ENCODE assay signal across 9 mouse cellular contexts in genomic region chr9:107555701-107556100, GRCm38 (mm10). TPM values are rescaled to one million over a fixed set of nuclear protein-coding genes. Genes with fewer than 3 reads are reported as not detected.
DNase-seq lines count a peak whose midpoint lies in the region; ATAC-seq and TF ChIP-seq lines count a peak whose summit lies in the region.
"Had no signal": no experiment of that assay in that cellular context is flagged by ENCODE, and none has a peak within 500 bp of the region (broad histone marks: within the 10 kb centered on the region; RNA-seq: fewer than 3 reads in every experiment).

No protein-coding gene starts in this region.

- peak overlapping the region; percentile 87 for H3K9ac ChIP-seq in hindbrain, embryonic 16.5 days (ENCODE audit: low read depth, low read length)
- H3K9ac ChIP-seq in midbrain, embryonic 16.5 days (ENCODE audit: low read depth, low read length), result peak overlapping the region; percentile 88; the same call in 1 of the 2 replicates

- peaks cover 1% of the 10 kb centered on the region; the same call in 1 of the 2 replicates for H3K4me1 ChIP-seq in cortical plate, adult 2 months (ENCODE audit: control insufficient read depth, insufficient read depth, low read length)
- H3K4me1 ChIP-seq in hindbrain, embryonic 16.5 days (ENCODE audit: control insufficient read depth, insufficient read depth, low read depth, low read length), result peaks cover 34% of the 10 kb centered on the region
- peaks cover 33% of the 10 kb centered on the region for H3K4me1 ChIP-seq in midbrain, embryonic 16.5 days (ENCODE audit: control insufficient read depth, insufficient read depth, low read length)

- no peaks in the 10 kb centered on the region for H3K9me3 ChIP-seq in hindbrain, embryonic 16.5 days (ENCODE audit: control insufficient read depth, low read length)
- H3K9me3 ChIP-seq in midbrain, embryonic 16.5 days (replicated peaks; ENCODE audit: control insufficient read depth, low read length, poor library complexity, severe bottlenecking), result no peaks in the 10 kb centered on the region

- WGBS in hindbrain, embryonic 16.5 days, result 45% methylated on average over 2 of the region's 2 CpGs
- 38% methylated on average over 2 of the region's 2 CpGs for WGBS in midbrain, embryonic 16.5 days

- ATAC-seq in hindbrain, embryonic 16.5 days, result no peak
- no peak for ATAC-seq in midbrain, embryonic 16.5 days

- peak overlapping the region; percentile 96 for H3K4me2 ChIP-seq in hindbrain, embryonic 16.5 days (ENCODE audit: low read length)
- peak overlapping the region; percentile 87 for H3K4me2 ChIP-seq in midbrain, embryonic 16.5 days (ENCODE audit: low read length)

- no peak for TF ChIP-seq CTCF in layer of hippocampus, adult 2 months (conservative IDR thresholded peaks at IDR 0.05)
- TF ChIP-seq CTCF in cortical plate, adult 2 months (IDR thresholded peaks at IDR 0.05; ENCODE audit: extremely low read depth, insufficient read depth, low read length), result no peak

- peak overlapping the region; percentile 97 for H3K27ac ChIP-seq in layer of hippocampus, adult 2 months
- H3K27ac ChIP-seq in cortical plate, adult 2 months (ENCODE audit: insufficient read depth, low read length), result no peak overlapping the region
- no peak overlapping the region for H3K27ac ChIP-seq in hindbrain, embryonic 16.5 days (ENCODE audit: low read depth, low read length)
- H3K27ac ChIP-seq in midbrain, embryonic 16.5 days (ENCODE audit: low read length), result no peak overlapping the region; the same call in 1 of the 2 replicates

- H3K27me3 ChIP-seq in hindbrain, embryonic 16.5 days (replicated peaks; ENCODE audit: control insufficient read depth, insufficient read depth, low read length), result peaks cover 15% of the 10 kb centered on the region
- H3K27me3 ChIP-seq in midbrain, embryonic 16.5 days (ENCODE audit: control insufficient read depth, insufficient read depth, low read depth, low read length), result peaks cover 19% of the 10 kb centered on the region

- no peak for TF ChIP-seq POLR2A in cortical plate, adult 2 months (IDR thresholded peaks at IDR 0.05; ENCODE audit: extremely low read depth, insufficient read depth, low read length)

- H3K4me3 ChIP-seq in layer of hippocampus, adult 2 months, result peak overlapping the region; percentile 98
- peak overlapping the region; percentile 66 for H3K4me3 ChIP-seq in cortical plate, adult 2 months (ENCODE audit: insufficient read depth, low read length)
- peak overlapping the region; percentile 81 for H3K4me3 ChIP-seq in hindbrain, embryonic 16.5 days (ENCODE audit: low read length)
- peak overlapping the region; percentile 80 for H3K4me3 ChIP-seq in midbrain, embryonic 16.5 days (ENCODE audit: low read depth, low read length)

- peaks cover 22% of the 10 kb centered on the region for H3K36me3 ChIP-seq in hindbrain, embryonic 16.5 days (ENCODE audit: control insufficient read depth, insufficient read depth, low read length)
- peaks cover 23% of the 10 kb centered on the region for H3K36me3 ChIP-seq in midbrain, embryonic 16.5 days (ENCODE audit: control insufficient read depth, insufficient read depth, low read length)

- DNase-seq in layer of hippocampus, adult 2 months (ENCODE audit: low spot score in 2 of 2), result no peak
- no peak for DNase-seq in layer of hippocampus, postnatal 14 days (ENCODE audit: low spot score in 2 of 2)
- DNase-seq in urinary bladder, postnatal 14 days (ENCODE audit: low spot score), result no peak
- DNase-seq in frontal cortex, postnatal 14 days (ENCODE audit: low spot score in 2 of 2), result no peak
- no peak for DNase-seq in urinary bladder, adult 2 months (ENCODE audit: low spot score)

RNA-seq across cellular contexts. Expression of gene Rassf1, which starts 4.3 kb away (rescaled TPM):
- total RNA-seq in layer of hippocampus, adult 2 months (2021), result 10 to 100 TPM; 16.2 to 17.6 TPM
- total RNA-seq in layer of hippocampus, postnatal 14 days (2021), result 10 to 100 TPM; 14.5 to 16.0 TPM
- 24.4 and 24.5 TPM in 2 replicates for polyA plus RNA-seq in cortical plate, adult 2 months (2012; rRNA removed)
- polyA plus RNA-seq in hindbrain, embryonic 16.5 days (2015; fragmentation: Nextera tagmentation; extraction: Ambion mirVana), result 45.8 and 46.6 TPM in 2 replicates
- 45.3 and 49.4 TPM in 2 replicates for polyA plus RNA-seq in midbrain, embryonic 16.5 days (2015; fragmentation: Nextera tagmentation; extraction: Ambion mirVana)
- polyA plus RNA-seq in urinary bladder, adult 2 months (2012; rRNA removed), result 41.5 and 58.9 TPM in 2 replicates

RNA-seq across cellular contexts. Expression of gene Tusc2, which starts 7.4 kb away (rescaled TPM):
- total RNA-seq in layer of hippocampus, adult 2 months (2021), result 10 to 100 TPM; 77.2 to 83.1 TPM
- 10 to 100 TPM; 63.0 to 64.1 TPM for total RNA-seq in layer of hippocampus, postnatal 14 days (2021)
- 139 and 143 TPM in 2 replicates for polyA plus RNA-seq in cortical plate, adult 2 months (2012; rRNA removed)
- polyA plus RNA-seq in hindbrain, embryonic 16.5 days (2015; fragmentation: Nextera tagmentation; extraction: Ambion mirVana), result 125 and 134 TPM in 2 replicates
- polyA plus RNA-seq in midbrain, embryonic 16.5 days (2015; fragmentation: Nextera tagmentation; extraction: Ambion mirVana), result 123 and 127 TPM in 2 replicates
- 43.9 and 50.6 TPM in 2 replicates for polyA plus RNA-seq in urinary bladder, adult 2 months (2012; rRNA removed)

RNA-seq across cellular contexts. Expression of gene Zmynd10, which starts 8.6 kb away (rescaled TPM):
- 1 to 10 TPM; 4.7 to 5.7 TPM for total RNA-seq in layer of hippocampus, adult 2 months (2021)
- 1 to 10 TPM; 2.0 to 3.7 TPM for total RNA-seq in layer of hippocampus, postnatal 14 days (2021)
- 6.0 and 6.7 TPM in 2 replicates for polyA plus RNA-seq in cortical plate, adult 2 months (2012; rRNA removed)
- 3.3 and 4.4 TPM in 2 replicates for polyA plus RNA-seq in hindbrain, embryonic 16.5 days (2015; fragmentation: Nextera tagmentation; extraction: Ambion mirVana)
- 3.5 and 6.1 TPM in 2 replicates for polyA plus RNA-seq in midbrain, embryonic 16.5 days (2015; fragmentation: Nextera tagmentation; extraction: Ambion mirVana)
- polyA plus RNA-seq in urinary bladder, adult 2 months (2012; rRNA removed), result 0.56 and 0.78 TPM in 2 replicates
- total RNA-seq: gastrocnemius, postnatal 14 days had no signal

RNA-seq across cellular contexts. Expression of gene Hyal2, which starts 12.0 kb away (rescaled TPM):
- total RNA-seq in layer of hippocampus, adult 2 months (2021), result 10 to 100 TPM; 11.5 to 16.9 TPM
- total RNA-seq in layer of hippocampus, postnatal 14 days (2021), result 10 to 100 TPM; 14.6 to 16.8 TPM
- polyA plus RNA-seq in cortical plate, adult 2 months (2012; rRNA removed), result 9.7 and 10.3 TPM in 2 replicates
- polyA plus RNA-seq in hindbrain, embryonic 16.5 days (2015; fragmentation: Nextera tagmentation; extraction: Ambion mirVana), result 60.1 and 68.5 TPM in 2 replicates
- polyA plus RNA-seq in midbrain, embryonic 16.5 days (2015; fragmentation: Nextera tagmentation; extraction: Ambion mirVana), result 69.6 and 74.9 TPM in 2 replicates
- 24.0 and 35.6 TPM in 2 replicates for polyA plus RNA-seq in urinary bladder, adult 2 months (2012; rRNA removed)

RNA-seq across cellular contexts. Expression of gene Nprl2, which starts 13.7 kb away (rescaled TPM):
- 10 to 100 TPM; 44.2 to 45.2 TPM for total RNA-seq in layer of hippocampus, adult 2 months (2021)
- 10 to 100 TPM; 28.7 to 34.5 TPM for total RNA-seq in layer of hippocampus, postnatal 14 days (2021)
- 66.7 and 67.2 TPM in 2 replicates for polyA plus RNA-seq in cortical plate, adult 2 months (2012; rRNA removed)
- polyA plus RNA-seq in hindbrain, embryonic 16.5 days (2015; fragmentation: Nextera tagmentation; extraction: Ambion mirVana), result 75.8 and 78.6 TPM in 2 replicates
- polyA plus RNA-seq in midbrain, embryonic 16.5 days (2015; fragmentation: Nextera tagmentation; extraction: Ambion mirVana), result 76.2 and 82.2 TPM in 2 replicates
- polyA plus RNA-seq in urinary bladder, adult 2 months (2012; rRNA removed), result 26.6 and 35.2 TPM in 2 replicates
